Mouse (Mus musculus) heart, postnatal 0 days (tissue): Measurements from ENCODE around the gene Hddc3.

Experiments used
- CTCF ChIP-seq: IDR thresholded peaks from 2 replicates; pipeline ENCODE4 v1.5.1; 2016; ENCODE audit warnings: antibody characterized with exemption, control low read depth, low read depth
- EP300 ChIP-seq: IDR thresholded peaks from 2 replicates; pipeline ENCODE4 v1.6.1; 2016; ENCODE audit warnings: antibody characterized with exemption, low read depth

- TF ChIP-seq CTCF (no peak), EP300 (no peak)
Measured at GRCm38 (mm10) chr7:80367232-80367631, 24.3 kb downstream of the Hddc3 start.
